Mouse (Mus musculus): Measurements from ENCODE around the gene Ezr.
"Not testable (repeated sequence)": the region's sequence is repeated elsewhere in the genome, so short reads cannot be mapped to it uniquely, and the experiment has no call there.

Gene Ezr

GRCm38 (mm10) chr17:6708194-6708593 lies 74.4 kb downstream of the Ezr start:
- not testable (repeated sequence) for DNase-seq (ENCODE audit: low spot score in 2 of 2)

- DNase-seq (ENCODE audit: low spot score in 2 of 2): peak in 1 of 2 experiments; percentile 69
Measured at GRCm38 (mm10) chr17:6707422-6707821, 75.2 kb downstream of the Ezr start.

- not testable (repeated sequence) for DNase-seq (ENCODE audit: low spot score in 2 of 2)
Measured at GRCm38 (mm10) chr17:6706448-6706847, 76.1 kb downstream of the Ezr start.

- not testable (repeated sequence) for DNase-seq (ENCODE audit: low spot score in 2 of 2)
Measured at GRCm38 (mm10) chr17:6703381-6704270, 79.0 kb downstream of the Ezr start.

- not testable (repeated sequence) for DNase-seq (ENCODE audit: low spot score in 2 of 2)
Measured at GRCm38 (mm10) chr17:6702625-6703221, 79.9 kb downstream of the Ezr start.

- DNase-seq (ENCODE audit: low spot score in 2 of 2): not testable (repeated sequence)
Measured at GRCm38 (mm10) chr17:6700077-6700476, 82.5 kb downstream of the Ezr start.

- DNase-seq (ENCODE audit: low spot score in 2 of 2): not testable (repeated sequence)
Measured at GRCm38 (mm10) chr17:6699502-6699901, 83.1 kb downstream of the Ezr start.

- peak in 1 of 2 experiments; percentile 58 for DNase-seq (ENCODE audit: low spot score in 2 of 2)
Measured at GRCm38 (mm10) chr17:6697224-6697775, 85.3 kb downstream of the Ezr start.

- DNase-seq (ENCODE audit: low spot score in 2 of 2): peak in 1 of 2 experiments; percentile 63
Measured at GRCm38 (mm10) chr17:6696521-6696920, 86.1 kb downstream of the Ezr start.

GRCm38 (mm10) chr17:6695712-6696111 lies 86.9 kb downstream of the Ezr start:
- peak in 1 of 2 experiments; percentile 63 for DNase-seq (ENCODE audit: low spot score in 2 of 2)

- DNase-seq (ENCODE audit: low spot score in 2 of 2): peak; percentile 76 to 93
Measured at GRCm38 (mm10) chr17:6691596-6691995, 91.0 kb downstream of the Ezr start.

GRCm38 (mm10) chr17:6689344-6689743 lies 93.2 kb downstream of the Ezr start:
- not testable (repeated sequence) for DNase-seq (ENCODE audit: low spot score in 2 of 2)

Data from spleen, postnatal 4 days (tissue).